Mouse (Mus musculus) urinary bladder, postnatal 36 days (tissue): ENCODE measurements around the gene Kat2b.
A peak's percentile ranks its signal among the peaks of the same experiment; 100 is the strongest.
"Not testable (repeated sequence)": the region's sequence is repeated elsewhere in the genome, so short reads cannot be mapped to it uniquely, and the experiment has no call there.

Experiments
- DNase-seq, 2 experiments: peaks; one replicate each; pipeline ENCODE4 v3.0.0; 2022; ENCODE audit warnings: low spot score in 2 of 2, mixed read lengths in 1 of 2

Gene Kat2b

GRCm38 (mm10) chr17:53659230-53659629, 92.6 kb downstream of the Kat2b start:
- DNase-seq = no peak

GRCm38 (mm10) chr17:53659738-53660137, 93.1 kb downstream of the Kat2b start:
- DNase-seq = no peak

GRCm38 (mm10) chr17:53661056-53661840, 94.6 kb downstream of the Kat2b start:
- no peak for DNase-seq

GRCm38 (mm10) chr17:53664267-53664666, 97.6 kb downstream of the Kat2b start:
- DNase-seq = no peak

GRCm38 (mm10) chr17:53664703-53665382, 98.2 kb downstream of the Kat2b start:
- no peak for DNase-seq

- DNase-seq = no peak
Measured at GRCm38 (mm10) chr17:53670453-53670852, 103.8 kb downstream of the Kat2b start.

GRCm38 (mm10) chr17:53678716-53679115, 112.1 kb downstream of the Kat2b start:
- DNase-seq = peak in 1 of 2 experiments; percentile 15

- no peak for DNase-seq
Measured at GRCm38 (mm10) chr17:53688321-53688720, 121.7 kb downstream of the Kat2b start.

- peak; percentile 94 to 96 for DNase-seq
Measured at GRCm38 (mm10) chr17:53688877-53689802, 122.5 kb downstream of the Kat2b start, which contains the start of gene Sgo1. Sgo1 (minus strand) TSS chr17:53689333.

GRCm38 (mm10) chr17:53689946-53690345, 123.3 kb downstream of the Kat2b start:
- no peak for DNase-seq

- peak; percentile 13 to 48 for DNase-seq
Measured at GRCm38 (mm10) chr17:53694039-53694438, 127.4 kb downstream of the Kat2b start.

GRCm38 (mm10) chr17:53697521-53697920, 130.9 kb downstream of the Kat2b start:
- not testable (repeated sequence) for DNase-seq

- DNase-seq = no peak
Measured at GRCm38 (mm10) chr17:53714453-53714852, 147.8 kb downstream of the Kat2b start.

GRCm38 (mm10) chr17:53715161-53715560, 148.5 kb downstream of the Kat2b start:
- DNase-seq = not testable (repeated sequence)

- no peak for DNase-seq
Measured at GRCm38 (mm10) chr17:53718474-53718873, 151.8 kb downstream of the Kat2b start.

- not testable (repeated sequence) for DNase-seq
Measured at GRCm38 (mm10) chr17:53718916-53719315, 152.3 kb downstream of the Kat2b start.
